In genomic region chr2:129873489-129873888, GRCm38 (mm10) we compare ENCODE assay signal across 8 mouse cellular contexts.
DNase-seq lines count a peak whose midpoint lies in the region; ATAC-seq and TF ChIP-seq lines count a peak whose summit lies in the region.

No protein-coding gene starts in this region.

- no peak for ATAC-seq in kidney, embryonic 14.5 days (ENCODE audit: low FRiP score, low TSS enrichment)
- ATAC-seq in common myeloid progenitor, adult 5-6 weeks (replicated peaks; ENCODE audit: low read depth, poor library complexity, severe bottlenecking) = peak; percentile 93
- peak; percentile 13; the same call in 1 of the 2 replicates for ATAC-seq in limb, embryonic 11.5 days (ENCODE audit: insufficient number of reproducible peaks, low FRiP score, low TSS enrichment, low read depth)

- H3K4me1 ChIP-seq in kidney, embryonic 14.5 days (ENCODE audit: control insufficient read depth, insufficient read depth, low read length) = no peaks in the 10 kb centered on the region
- no peaks in the 10 kb centered on the region for H3K4me1 ChIP-seq in kidney, adult 2 months (ENCODE audit: control insufficient read depth, insufficient read depth, low read length)
- no peaks in the 10 kb centered on the region for H3K4me1 ChIP-seq in limb, embryonic 11.5 days (ENCODE audit: control insufficient read depth, insufficient read depth, low read length)

- H3K9ac ChIP-seq in kidney, embryonic 14.5 days (ENCODE audit: low read depth, low read length) = no peak overlapping the region
- no peak overlapping the region for H3K9ac ChIP-seq in limb, embryonic 11.5 days (ENCODE audit: low read length)

- no peak for TF ChIP-seq POLR2A in kidney, adult 2 months (IDR thresholded peaks at IDR 0.05; ENCODE audit: low read depth, low read length)

- H3K27ac ChIP-seq in kidney, embryonic 14.5 days (ENCODE audit: low read depth, low read length) = no peak overlapping the region
- no peak overlapping the region for H3K27ac ChIP-seq in kidney, adult 2 months (ENCODE audit: insufficient read depth, low read depth, low read length)
- no peak overlapping the region for H3K27ac ChIP-seq in limb, embryonic 11.5 days (replicated peaks; ENCODE audit: low read depth, low read length)

- 11% methylated on average over 5 of the region's 5 CpGs for WGBS in kidney, embryonic 14.5 days
- WGBS in kidney, adult 2 months = 3% methylated on average over 5 of the region's 5 CpGs
- 9% methylated on average over 5 of the region's 5 CpGs for WGBS in limb, embryonic 11.5 days

- no peak overlapping the region for H3K4me2 ChIP-seq in kidney, embryonic 14.5 days (replicated peaks; ENCODE audit: low read depth, low read length)
- H3K4me2 ChIP-seq in limb, embryonic 11.5 days (ENCODE audit: low read depth, severe bottlenecking) = no peak overlapping the region

- no peaks in the 10 kb centered on the region for H3K36me3 ChIP-seq in kidney, embryonic 14.5 days (ENCODE audit: control insufficient read depth, insufficient read depth, low read length)
- no peaks in the 10 kb centered on the region for H3K36me3 ChIP-seq in kidney, adult 2 months (ENCODE audit: control insufficient read depth, insufficient read depth, low read length)
- H3K36me3 ChIP-seq in limb, embryonic 11.5 days (ENCODE audit: control insufficient read depth, insufficient read depth, low read length) = no peaks in the 10 kb centered on the region

- intact Hi-C loops in gastrocnemius, postnatal 14 days (cut with DNase I; ENCODE audit: low total_unique reads) = no loop called here

- no peaks in the 10 kb centered on the region for H3K9me3 ChIP-seq in kidney, embryonic 14.5 days (ENCODE audit: control insufficient read depth, low read length)
- no peaks in the 10 kb centered on the region for H3K9me3 ChIP-seq in limb, embryonic 11.5 days (ENCODE audit: control insufficient read depth, low read length)

- peak; percentile 95; the same call in 1 of the 2 replicates for TF ChIP-seq CTCF in kidney, adult 2 months (conservative IDR thresholded peaks at IDR 0.05; ENCODE audit: insufficient read depth, insufficient read length, low read depth, low read length)

- no peaks in the 10 kb centered on the region for H3K27me3 ChIP-seq in kidney, embryonic 14.5 days (ENCODE audit: control insufficient read depth, insufficient read depth, low read length)
- no peaks in the 10 kb centered on the region for H3K27me3 ChIP-seq in kidney, adult 2 months (replicated peaks; ENCODE audit: control insufficient read depth, insufficient read depth, low read length)
- H3K27me3 ChIP-seq in limb, embryonic 11.5 days (ENCODE audit: control insufficient read depth, insufficient read depth, low read length) = no peaks in the 10 kb centered on the region

- DNase-seq in kidney, adult 11 months = peak; percentile 71
- DNase-seq in gastrocnemius, postnatal 14 days = peak; percentile 63
- DNase-seq in kidney, adult 2 months = peak; percentile 81
- peak; percentile 90 for DNase-seq in limb, embryonic 11.5 days (ENCODE audit: low spot score)
- peak; percentile 66 for DNase-seq in naive thymus-derived CD4-positive, alpha-beta T cell, adult 2 months (ENCODE audit: low read depth)
- DNase-seq in spleen, postnatal 36 days (ENCODE audit: low spot score in 2 of 2) = peak; percentile 52 to 59

- no peak overlapping the region for H3K4me3 ChIP-seq in kidney, embryonic 14.5 days (ENCODE audit: low read length)
- no peak overlapping the region for H3K4me3 ChIP-seq in kidney, adult 2 months (ENCODE audit: insufficient read depth, low read depth, low read length)
- no peak overlapping the region for H3K4me3 ChIP-seq in limb, embryonic 11.5 days (ENCODE audit: low read depth, low read length)
